Mouse (Mus musculus): Measurements from ENCODE around the gene Utp18. TPM values are rescaled to one million over a fixed set of nuclear protein-coding genes. Genes with fewer than 3 reads are reported as not detected.
A peak's percentile ranks its signal among the peaks of the same experiment; 100 is the strongest.
"Not testable (repeated sequence)": the region's sequence is repeated elsewhere in the genome, so short reads cannot be mapped to it uniquely, and the experiment has no call there.

Utp18 gene
- 37.0 and 39.8 TPM in 2 replicates for polyA plus RNA-seq (2016; fragmentation: Nextera tagmentation; extraction: Ambion mirVana)

DNA sequence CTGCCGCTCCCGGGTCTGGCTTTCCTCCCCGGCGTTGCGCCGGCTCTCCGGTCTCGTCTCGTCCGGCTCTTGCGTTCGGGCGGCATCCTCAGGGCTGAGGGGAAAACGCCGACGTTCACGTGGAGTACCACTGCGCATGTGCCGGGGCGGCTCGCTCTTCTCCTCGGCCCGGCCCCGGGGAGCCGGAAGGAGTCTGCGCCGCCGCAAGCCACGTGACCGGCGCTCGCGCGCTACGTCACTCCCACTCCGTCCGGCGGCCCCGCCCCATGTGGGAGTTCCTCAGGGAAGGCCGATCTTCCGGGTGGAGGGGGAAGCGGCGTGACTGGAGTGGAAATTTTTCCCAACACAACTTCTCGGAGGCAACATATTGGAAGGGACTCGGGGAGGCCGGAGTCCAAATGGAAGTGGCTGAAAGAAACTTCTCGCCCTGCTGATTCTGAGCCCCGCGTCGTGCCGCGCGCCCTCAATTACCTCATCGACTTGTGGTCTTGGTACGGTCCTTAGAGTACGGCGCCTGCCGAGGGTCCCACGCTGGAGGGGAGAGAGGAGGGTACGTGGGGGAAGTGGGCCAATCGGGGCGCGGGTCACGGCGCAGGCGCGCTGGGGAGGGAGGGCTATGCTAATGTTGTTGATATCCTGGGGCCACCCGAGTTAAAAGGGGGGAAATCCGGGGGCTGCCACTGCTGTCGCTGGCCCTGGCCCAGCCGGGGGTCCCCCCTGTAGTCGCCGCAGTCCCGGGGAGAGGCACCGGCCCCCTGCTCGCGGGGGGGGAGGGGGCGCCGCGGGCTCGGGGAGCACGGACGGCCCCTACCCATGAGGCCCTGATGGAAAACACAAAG lies at the start of gene Utp18, which contains the start of gene Mbtd1:
Utp18 (minus strand) TSS at position 195 of the 839 bp plus-strand sequence.
Mbtd1 (plus strand) TSS at position 281 of the 839 bp plus-strand sequence.
- H3K27me3 ChIP-seq, result no peaks in the 10 kb centered on the region
- peaks cover 2% of the 10 kb centered on the region; the same call in 1 of the 2 replicates for H3K36me3 ChIP-seq
- WGBS, result under 1% methylated on average over 69 of the region's 83 CpGs
- peak within 1 kb of the TSS; percentile 96 for H3K4me3 ChIP-seq
- H3K4me2 ChIP-seq (replicated peaks), result peak within 1 kb of the TSS; percentile 83
- H3K9me3 ChIP-seq, result no peaks in the 10 kb centered on the region
- peak within 1 kb of the TSS; percentile 93 for H3K27ac ChIP-seq
- peak within 1 kb of the TSS; percentile 95 for H3K9ac ChIP-seq
- peaks cover 23% of the 10 kb centered on the region for H3K4me1 ChIP-seq
- ATAC-seq (ENCODE audit: insufficient number of reproducible peaks, insufficient read depth, low FRiP score, low TSS enrichment), result peak; percentile 96

DNA sequence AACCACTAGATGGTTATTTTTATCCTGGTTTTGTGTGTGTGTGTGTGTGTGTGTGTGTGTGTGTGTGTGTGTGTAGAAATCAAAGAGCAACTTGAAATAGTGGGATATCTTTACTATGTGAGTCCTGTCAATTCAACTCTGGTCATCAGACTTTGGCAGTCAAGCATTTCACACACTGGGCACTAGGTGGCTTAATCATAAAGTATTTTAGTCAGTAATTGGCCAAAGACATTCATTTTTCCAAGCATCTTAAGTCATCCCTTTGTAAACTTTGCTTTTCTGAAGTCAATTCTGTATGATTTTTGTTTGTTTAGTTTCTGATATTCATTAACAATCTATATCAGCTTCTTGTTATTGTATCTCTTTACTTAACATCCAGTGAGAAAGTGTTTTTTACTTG lies 43.5 kb upstream of the Utp18 start:
- no peak overlapping the region for H3K4me2 ChIP-seq (replicated peaks)
- H3K9me3 ChIP-seq, result no peaks in the 10 kb centered on the region
- H3K4me3 ChIP-seq, result no peak overlapping the region
- H3K4me1 ChIP-seq, result no peaks in the 10 kb centered on the region
- H3K27ac ChIP-seq, result no peak overlapping the region
- peaks cover 78% of the 10 kb centered on the region for H3K36me3 ChIP-seq
- no peak for ATAC-seq (ENCODE audit: insufficient number of reproducible peaks, insufficient read depth, low FRiP score, low TSS enrichment)
- no peaks in the 10 kb centered on the region for H3K27me3 ChIP-seq
- no peak overlapping the region for H3K9ac ChIP-seq

DNA sequence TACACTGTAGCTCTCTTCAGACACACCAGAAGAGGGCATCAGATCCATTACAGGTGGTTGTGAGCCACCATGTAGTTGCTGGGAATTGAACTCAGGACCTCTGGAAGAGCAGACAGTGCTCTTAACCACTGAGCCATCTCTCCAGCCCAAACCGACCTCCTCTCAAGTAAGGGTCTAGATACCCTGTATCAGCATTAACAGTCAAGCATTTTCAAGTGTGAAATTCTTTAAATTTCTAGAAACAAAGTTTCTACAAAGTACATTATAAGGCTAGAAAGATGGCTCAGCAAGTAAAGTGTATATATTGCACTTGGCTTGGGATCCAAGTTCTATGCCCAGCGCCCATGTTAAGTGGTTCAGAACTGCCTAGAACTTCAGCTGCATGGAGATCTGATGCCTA lies 29.5 kb upstream of the Utp18 start:
- ATAC-seq (ENCODE audit: insufficient number of reproducible peaks, insufficient read depth, low FRiP score, low TSS enrichment); H3K9me3 ChIP-seq: not testable (repeated sequence)
- H3K36me3 ChIP-seq, result peaks cover 69% of the 10 kb centered on the region

DNA sequence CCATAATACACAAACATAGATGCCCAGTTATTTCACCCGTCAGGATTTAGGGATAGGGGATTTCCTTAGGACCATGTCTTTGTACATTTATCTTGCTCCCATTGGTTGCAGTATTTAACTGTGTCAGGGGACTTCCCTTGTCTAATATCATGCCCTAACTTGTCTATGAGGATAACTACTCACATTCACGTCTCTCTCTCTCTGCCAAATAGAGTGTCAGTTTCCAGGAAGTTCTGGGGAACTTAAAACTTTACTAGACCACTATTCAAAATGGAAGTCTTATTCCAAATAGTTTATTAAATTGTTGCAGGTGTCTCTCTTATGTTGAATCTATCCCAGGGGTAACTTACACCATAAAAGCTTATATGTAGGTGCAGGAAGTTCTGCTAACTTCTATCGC lies 26.0 kb upstream of the Utp18 start:
- WGBS, result 85% methylated on average over 3 of the region's 3 CpGs
- no peak overlapping the region for H3K9ac ChIP-seq
- peaks cover 61% of the 10 kb centered on the region for H3K36me3 ChIP-seq
- H3K27ac ChIP-seq, result no peak overlapping the region
- no peak overlapping the region for H3K4me3 ChIP-seq
- H3K4me1 ChIP-seq, result no peaks in the 10 kb centered on the region
- H3K27me3 ChIP-seq, result no peaks in the 10 kb centered on the region
- H3K4me2 ChIP-seq (replicated peaks), result no peak overlapping the region
- no peak for ATAC-seq (ENCODE audit: insufficient number of reproducible peaks, insufficient read depth, low FRiP score, low TSS enrichment)
- no peaks in the 10 kb centered on the region for H3K9me3 ChIP-seq

More for the DNA sequence above, 29.5 kb upstream of the Utp18 start:
- H3K4me1 ChIP-seq; H3K27me3 ChIP-seq; H3K9ac ChIP-seq; H3K4me2 ChIP-seq (replicated peaks); H3K4me3 ChIP-seq; H3K27ac ChIP-seq: not testable (repeated sequence)
- 91% methylated on average over 2 of the region's 2 CpGs for WGBS

DNA sequence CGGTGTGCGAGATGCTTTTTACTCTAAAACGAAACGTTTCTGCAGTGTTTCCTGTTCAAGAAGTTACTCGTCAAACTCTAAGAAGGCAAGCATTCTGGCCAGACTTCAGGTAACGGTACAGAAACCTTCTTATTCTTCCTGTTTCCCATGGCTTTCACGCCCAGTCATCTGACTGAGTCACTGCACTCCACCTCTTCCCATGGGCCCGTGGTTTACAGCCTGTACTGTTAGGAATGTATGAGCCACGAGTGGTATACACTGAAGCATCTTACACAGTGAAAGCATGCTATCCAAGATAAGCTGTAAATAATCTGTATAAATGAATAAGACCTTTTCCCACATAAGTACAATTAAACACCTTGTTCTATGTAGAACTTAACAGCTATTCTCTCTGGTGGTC lies 23.3 kb upstream of the Utp18 start:
- Histone ChIP-seq H3K9ac (no peak overlapping the region), H3K36me3 (peaks cover 59% of the 10 kb centered on the region), H3K27ac (no peak overlapping the region), H3K9me3 (no peaks in the 10 kb centered on the region), H3K27me3 (no peaks in the 10 kb centered on the region), H3K4me2 (replicated peaks) (no peak overlapping the region), H3K4me1 (no peaks in the 10 kb centered on the region), H3K4me3 (no peak overlapping the region)
- WGBS, result 88% methylated on average over 9 of the region's 9 CpGs
- no peak for ATAC-seq (ENCODE audit: insufficient number of reproducible peaks, insufficient read depth, low FRiP score, low TSS enrichment)

DNA sequence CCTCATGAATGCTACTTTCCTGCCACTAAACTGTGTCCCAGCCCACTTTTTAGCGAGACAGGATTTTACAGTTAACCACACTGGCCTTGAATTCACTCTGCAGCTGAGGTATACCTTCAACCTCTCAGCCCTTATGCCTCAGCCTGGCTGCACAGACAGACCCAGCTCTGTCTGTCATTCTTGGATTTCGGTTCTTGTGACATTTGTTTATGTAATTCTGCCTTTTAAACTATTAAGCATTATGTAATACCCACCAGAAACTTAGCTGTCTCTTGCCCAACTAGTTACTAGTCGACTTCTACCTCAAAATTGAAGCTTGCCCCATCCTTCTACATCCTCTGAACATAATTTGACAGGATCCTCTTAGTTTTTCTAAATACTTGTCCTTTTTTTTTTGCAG lies 22.3 kb upstream of the Utp18 start:
- no peak for ATAC-seq (ENCODE audit: insufficient number of reproducible peaks, insufficient read depth, low FRiP score, low TSS enrichment)
- no peaks in the 10 kb centered on the region for H3K9me3 ChIP-seq
- no peak overlapping the region for H3K4me3 ChIP-seq
- H3K36me3 ChIP-seq, result peaks cover 58% of the 10 kb centered on the region
- H3K4me1 ChIP-seq, result no peaks in the 10 kb centered on the region
- no peak overlapping the region for H3K4me2 ChIP-seq (replicated peaks)
- no peak overlapping the region for H3K9ac ChIP-seq
- no peak overlapping the region for H3K27ac ChIP-seq
- 78% methylated on average over 3 of the region's 3 CpGs for WGBS
- no peaks in the 10 kb centered on the region for H3K27me3 ChIP-seq

DNA sequence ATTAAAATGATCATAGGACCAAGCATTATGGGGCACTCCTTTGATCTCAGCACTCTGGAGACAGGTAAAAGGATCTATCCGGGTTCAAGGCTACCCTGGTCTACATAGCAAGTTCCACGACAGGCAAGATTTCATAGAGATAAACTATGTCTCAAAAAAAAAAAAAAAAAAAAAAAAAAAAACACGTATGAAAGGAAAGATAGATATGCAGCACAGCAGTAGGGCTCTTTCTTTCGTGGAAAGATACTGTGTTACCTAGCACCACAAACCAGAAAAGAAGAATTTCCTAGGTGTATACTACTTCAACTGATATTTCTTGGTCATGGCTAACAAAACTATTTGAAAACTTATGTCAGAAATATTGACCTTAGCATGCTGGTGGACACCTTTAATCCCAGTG lies 21.3 kb upstream of the Utp18 start:
- no peak for ATAC-seq (ENCODE audit: insufficient number of reproducible peaks, insufficient read depth, low FRiP score, low TSS enrichment)
- H3K27ac ChIP-seq, result no peak overlapping the region
- H3K4me3 ChIP-seq, result no peak overlapping the region
- H3K4me1 ChIP-seq, result no peaks in the 10 kb centered on the region
- 84% methylated on average over 4 of the region's 4 CpGs for WGBS
- peaks cover 53% of the 10 kb centered on the region for H3K36me3 ChIP-seq
- H3K27me3 ChIP-seq, result no peaks in the 10 kb centered on the region
- H3K4me2 ChIP-seq (replicated peaks), result no peak overlapping the region
- no peak overlapping the region for H3K9ac ChIP-seq
- no peaks in the 10 kb centered on the region for H3K9me3 ChIP-seq

DNA sequence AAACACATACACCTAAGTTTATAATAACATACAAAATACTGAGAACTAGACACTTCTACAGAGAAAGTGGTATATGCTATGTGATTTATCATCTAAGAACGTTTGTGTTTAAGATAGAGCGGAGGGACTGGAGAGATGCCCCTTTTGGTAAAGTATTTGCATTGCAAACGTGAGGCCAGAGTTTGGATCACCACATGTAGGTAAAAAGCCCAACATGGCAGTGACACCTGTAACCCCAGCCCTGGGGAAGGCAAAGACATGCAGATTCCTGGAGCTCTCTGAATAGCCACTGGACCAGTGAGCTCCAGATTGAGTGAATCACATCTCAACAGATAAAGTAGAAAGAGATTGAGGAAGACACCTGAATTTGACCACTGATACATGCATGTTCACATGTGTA lies 12.2 kb upstream of the Utp18 start:
- ATAC-seq (ENCODE audit: insufficient number of reproducible peaks, insufficient read depth, low FRiP score, low TSS enrichment), result no peak

DNA sequence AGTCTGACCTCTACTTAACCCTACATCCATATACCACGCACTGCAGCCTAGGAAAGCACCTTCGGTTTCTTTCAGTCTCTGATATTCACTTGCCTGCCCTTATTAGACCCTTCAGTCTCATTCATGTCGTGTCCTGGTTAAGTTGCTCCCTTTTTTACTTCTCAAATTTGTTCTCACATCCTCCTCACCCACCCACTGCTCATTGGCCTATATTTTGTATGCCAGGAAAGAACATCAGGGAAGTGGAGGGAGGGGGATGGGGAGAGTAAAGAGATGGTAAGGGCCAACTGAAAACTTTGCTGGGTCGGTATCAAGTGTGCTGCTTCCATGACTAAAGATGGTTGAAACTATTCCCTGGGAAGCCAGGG lies 1.5 kb upstream of the Utp18 start:
- Histone ChIP-seq H3K36me3 (peaks cover 1% of the 10 kb centered on the region; the same call in 1 of the 2 replicates), H3K9ac (peak overlapping the region; percentile 95), H3K9me3 (no peaks in the 10 kb centered on the region), H3K4me3 (peak overlapping the region; percentile 96), H3K27ac (0 out of 2 replicates have a peak overlapping the region, but pooled peaks have one; percentile 93), H3K27me3 (no peaks in the 10 kb centered on the region), H3K4me2 (replicated peaks) (peak overlapping the region; percentile 83), H3K4me1 (peaks cover 23% of the 10 kb centered on the region)
- no peak for ATAC-seq (ENCODE audit: insufficient number of reproducible peaks, insufficient read depth, low FRiP score, low TSS enrichment)
- WGBS, result 3% methylated on average over 4 of the region's 4 CpGs

More for the DNA sequence above, 12.2 kb upstream of the Utp18 start:
- Histone ChIP-seq H3K9ac (no peak overlapping the region), H3K36me3 (peaks cover 13% of the 10 kb centered on the region), H3K27ac (no peak overlapping the region), H3K4me1 (no peaks in the 10 kb centered on the region), H3K9me3 (no peaks in the 10 kb centered on the region), H3K27me3 (no peaks in the 10 kb centered on the region), H3K4me2 (replicated peaks) (no peak overlapping the region), H3K4me3 (no peak overlapping the region)
- 82% methylated on average over 3 of the region's 3 CpGs for WGBS

DNA sequence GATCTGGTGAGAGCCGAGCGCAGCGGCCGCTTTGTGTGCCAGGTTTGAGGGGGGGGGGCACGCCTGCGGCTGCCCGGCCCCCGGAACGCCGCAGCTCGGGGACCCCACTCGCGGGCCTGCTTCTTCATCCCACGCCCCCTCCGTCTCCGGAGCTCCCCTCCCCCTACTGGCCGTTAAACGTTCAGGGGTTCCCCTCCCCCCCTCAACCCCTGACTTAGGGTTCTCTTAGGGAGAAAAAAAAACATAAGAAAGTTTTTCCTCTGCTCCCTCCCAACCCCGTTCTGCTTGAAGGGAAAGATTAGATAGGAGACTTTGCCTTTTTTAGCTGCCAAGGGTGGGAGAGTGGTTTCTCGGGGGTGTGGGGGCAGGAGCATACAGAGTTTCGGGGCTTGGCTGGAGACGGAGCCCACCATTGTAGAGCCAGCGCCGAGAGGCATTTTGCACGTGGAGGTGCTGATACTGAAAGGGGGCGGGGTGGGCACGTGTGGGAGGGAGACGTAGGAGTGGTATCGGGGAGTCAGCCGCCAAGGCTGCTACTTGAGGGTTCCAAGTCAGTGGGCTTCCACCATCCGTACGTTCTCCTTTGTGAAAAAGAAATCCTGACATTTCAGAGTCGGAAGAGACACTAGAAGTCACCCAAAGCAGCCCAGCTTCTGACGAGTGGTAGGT lies 979 bp upstream of the Utp18 start:
- Histone ChIP-seq H3K4me3 (peak overlapping the region; percentile 96), H3K9ac (peak overlapping the region; percentile 95), H3K9me3 (no peaks in the 10 kb centered on the region), H3K36me3 (no peaks in the 10 kb centered on the region), H3K4me2 (replicated peaks) (peak overlapping the region; percentile 83), H3K27me3 (no peaks in the 10 kb centered on the region), H3K27ac (peak overlapping the region; percentile 93), H3K4me1 (peaks cover 23% of the 10 kb centered on the region)
- WGBS, result under 1% methylated on average over 30 of the region's 34 CpGs
- no peak for ATAC-seq (ENCODE audit: insufficient number of reproducible peaks, insufficient read depth, low FRiP score, low TSS enrichment)

DNA sequence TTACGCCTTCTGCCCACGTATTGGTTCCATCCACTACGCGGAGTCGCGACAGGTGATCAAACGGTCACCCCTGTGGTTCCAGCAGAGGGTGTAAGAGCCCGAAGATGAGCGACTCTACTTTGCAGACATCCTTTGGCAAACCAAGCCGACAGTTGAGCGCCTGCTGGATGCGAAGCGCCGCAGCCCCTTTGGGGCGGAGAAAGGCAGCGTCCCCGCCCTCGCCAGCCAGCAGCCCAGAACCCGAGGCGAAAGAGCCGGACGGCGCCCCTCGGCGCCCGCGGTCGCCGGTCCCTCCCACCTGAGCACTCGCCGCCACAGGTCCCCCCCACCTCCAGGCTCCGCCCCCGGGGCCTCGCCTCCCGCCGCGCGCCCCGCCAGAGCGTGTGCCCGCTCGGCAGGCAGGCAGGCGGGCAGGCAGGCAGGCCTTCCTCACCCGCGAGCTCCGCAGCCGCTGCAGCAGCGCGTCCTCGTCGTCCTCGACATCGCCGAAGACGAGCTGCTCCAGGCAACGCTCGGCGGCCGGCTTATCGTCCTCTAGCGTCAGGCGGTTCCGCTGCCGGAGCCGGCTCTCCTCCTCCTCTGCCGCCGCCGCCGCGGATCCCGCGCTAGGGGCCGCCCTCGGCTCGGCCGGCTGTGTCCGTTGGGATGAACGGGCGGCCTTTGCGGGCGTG lies 530 bp downstream of the Utp18 start:
- no peaks in the 10 kb centered on the region for H3K27me3 ChIP-seq
- H3K9me3 ChIP-seq, result no peaks in the 10 kb centered on the region
- H3K4me1 ChIP-seq, result peaks cover 23% of the 10 kb centered on the region
- peak overlapping the region; percentile 95 for H3K9ac ChIP-seq
- H3K27ac ChIP-seq, result peak overlapping the region; percentile 93
- peak; percentile 38 for ATAC-seq (ENCODE audit: insufficient number of reproducible peaks, insufficient read depth, low FRiP score, low TSS enrichment)
- peak overlapping the region; percentile 71 for H3K4me2 ChIP-seq (replicated peaks)
- H3K4me3 ChIP-seq, result peak overlapping the region; percentile 96
- peaks cover 9% of the 10 kb centered on the region; the same call in 1 of the 2 replicates for H3K36me3 ChIP-seq
- WGBS, result 1% methylated on average over 81 of the region's 81 CpGs
